Mouse (Mus musculus): Measurements from ENCODE around the gene Hgfac.

- no peak for TF ChIP-seq CTCF (IDR thresholded peaks at IDR 0.05; ENCODE audit: low read depth)
- no peak for TF ChIP-seq EP300 (IDR thresholded peaks at IDR 0.05; ENCODE audit: low read depth)
These were observed 36.5 kb upstream of the Hgfac start for GRCm38 (mm10) chr5:35004769-35005168.
